Comparison of ENCODE assay signal across 8 mouse cellular contexts in the genomic region with DNA sequence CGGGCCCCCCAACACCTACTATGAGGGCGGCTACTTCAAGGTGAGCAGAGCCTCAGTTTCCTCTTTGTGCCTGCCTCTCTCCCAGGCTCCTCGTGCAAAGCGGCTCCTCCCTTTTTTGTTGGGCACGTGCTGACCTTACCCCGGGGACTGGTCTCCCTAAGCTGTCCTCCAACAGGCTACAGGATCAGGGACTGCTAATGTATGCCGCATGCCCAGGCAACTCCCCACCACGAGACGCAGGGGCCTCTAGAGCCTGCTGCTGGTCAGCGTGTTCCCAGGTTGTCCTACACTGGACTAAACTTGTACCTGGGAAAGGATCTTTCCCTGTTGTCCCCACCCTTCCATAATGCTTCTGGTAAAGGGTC. TPM values are rescaled to one million over a fixed set of nuclear protein-coding genes. Genes with fewer than 3 reads are reported as not detected.
A peak's percentile ranks its signal among the peaks of the same experiment; 100 is the strongest.
DNase-seq lines count a peak whose midpoint lies in the region; ATAC-seq and TF ChIP-seq lines count a peak whose summit lies in the region.

No protein-coding gene starts in this region.

- no peak for TF ChIP-seq CTCF in olfactory bulb, adult 2 months (IDR thresholded peaks at IDR 0.05; ENCODE audit: insufficient read depth, low read depth, low read length)

- WGBS in heart, embryonic 15.5 days: under 1% methylated on average over 10 of the region's 10 CpGs
- WGBS in limb, embryonic 14.5 days: under 1% methylated on average over 7 of the region's 10 CpGs
- 2% methylated on average over 10 of the region's 10 CpGs for WGBS in olfactory bulb, adult 2 months

- peaks cover 56% of the 10 kb centered on the region for H3K4me1 ChIP-seq in megakaryocyte, embryonic 14.5 days
- H3K4me1 ChIP-seq in heart, embryonic 15.5 days (replicated peaks): peaks cover 44% of the 10 kb centered on the region
- peaks cover 16% of the 10 kb centered on the region for H3K4me1 ChIP-seq in limb, embryonic 14.5 days (ENCODE audit: control insufficient read depth, insufficient read depth, low read length)
- H3K4me1 ChIP-seq in olfactory bulb, adult 2 months (ENCODE audit: control insufficient read depth, insufficient read depth, low read length): peaks cover 18% of the 10 kb centered on the region

- H3K9ac ChIP-seq in heart, embryonic 15.5 days: peak overlapping the region; percentile 87
- peak overlapping the region; percentile 82 for H3K9ac ChIP-seq in limb, embryonic 14.5 days (ENCODE audit: low read depth, low read length, severe bottlenecking)

- H3K4me3 ChIP-seq in megakaryocyte, embryonic 14.5 days (replicated peaks): peak overlapping the region; percentile 99
- peak overlapping the region; percentile 87 for H3K4me3 ChIP-seq in heart, embryonic 15.5 days
- H3K4me3 ChIP-seq in limb, embryonic 14.5 days (replicated peaks; ENCODE audit: low read length): peak overlapping the region; percentile 78
- H3K4me3 ChIP-seq in olfactory bulb, adult 2 months (ENCODE audit: insufficient read depth, low read depth, low read length): peak overlapping the region; percentile 62

- peak; percentile 45 for DNase-seq in CD4-positive, CD25-positive, alpha-beta regulatory T cell, adult 2 months (ENCODE audit: low read depth, low spot score)
- DNase-seq in limb, embryonic 14.5 days (ENCODE audit: low spot score): no peak
- DNase-seq in left cerebral cortex, postnatal 4 days: no peak

- H3K9me3 ChIP-seq in megakaryocyte, embryonic 14.5 days: peaks cover 11% of the 10 kb centered on the region
- H3K9me3 ChIP-seq in heart, embryonic 15.5 days (replicated peaks): no peaks in the 10 kb centered on the region
- no peaks in the 10 kb centered on the region for H3K9me3 ChIP-seq in limb, embryonic 14.5 days (ENCODE audit: control insufficient read depth, low read length)

- peaks cover 47% of the 10 kb centered on the region for H3K36me3 ChIP-seq in megakaryocyte, embryonic 14.5 days (replicated peaks; ENCODE audit: low read length)
- peaks cover 29% of the 10 kb centered on the region for H3K36me3 ChIP-seq in heart, embryonic 15.5 days
- H3K36me3 ChIP-seq in limb, embryonic 14.5 days (ENCODE audit: control insufficient read depth, insufficient read depth, low read length): peaks cover 38% of the 10 kb centered on the region

- H3K4me2 ChIP-seq in heart, embryonic 15.5 days: peak overlapping the region; percentile 84
- peak overlapping the region; percentile 91 for H3K4me2 ChIP-seq in limb, embryonic 14.5 days (replicated peaks; ENCODE audit: low read depth, low read length, severe bottlenecking)

- peak overlapping the region; percentile 89 for H3K27ac ChIP-seq in heart, embryonic 15.5 days
- peak overlapping the region; percentile 65 for H3K27ac ChIP-seq in limb, embryonic 14.5 days (replicated peaks; ENCODE audit: low read depth, low read length)
- no peak overlapping the region for H3K27ac ChIP-seq in olfactory bulb, adult 2 months (ENCODE audit: insufficient read depth, low read depth, low read length)

- no peaks in the 10 kb centered on the region for H3K27me3 ChIP-seq in megakaryocyte, embryonic 14.5 days (replicated peaks)
- H3K27me3 ChIP-seq in heart, embryonic 15.5 days: no peaks in the 10 kb centered on the region
- no peaks in the 10 kb centered on the region for H3K27me3 ChIP-seq in limb, embryonic 14.5 days (ENCODE audit: control insufficient read depth, insufficient read depth, low read length)

- ATAC-seq in CD4-positive, CD25-positive, alpha-beta regulatory T cell, adult 4 months: no peak
- no peak for ATAC-seq in megakaryocyte, adult 5-6 weeks (ENCODE audit: poor library complexity, severe bottlenecking)
- ATAC-seq in heart, embryonic 15.5 days (replicated peaks; ENCODE audit: insufficient number of reproducible peaks, insufficient read depth, low FRiP score, low read depth): no peak
- no peak for ATAC-seq in limb, embryonic 14.5 days (ENCODE audit: low FRiP score, low read depth)

- TF ChIP-seq POLR2A in limb, embryonic 14.5 days (IDR thresholded peaks at IDR 0.05; ENCODE audit: borderline replicate concordance, extremely low read depth, insufficient read depth, insufficient read length): no peak
- no peak for TF ChIP-seq POLR2A in olfactory bulb, adult 2 months (IDR thresholded peaks at IDR 0.05; ENCODE audit: insufficient read depth, low read depth, low read length)

- intact Hi-C loops in left cerebral cortex, postnatal 4 days (cut with DNase I): no loop called here

RNA-seq across cellular contexts. Expression of gene Cdc34, which starts 0.5 kb away (rescaled TPM):
- polyA plus RNA-seq in CD4-positive, CD25-positive, alpha-beta regulatory T cell, adult 4 months (2017; shearing (Covaris generic)): 10 to 100 TPM; 20.8 to 27.3 TPM
- polyA plus RNA-seq in megakaryocyte, embryonic 14.5 days (2012; ENCODE audit: insufficient read depth, low replicate concordance): 451 and 1,194 TPM in 2 replicates
- total RNA-seq in megakaryocyte, adult 5-6 weeks (2015): 52.6 and 53.3 TPM in 2 replicates
- 70.2 and 100 TPM in 2 replicates for total RNA-seq in megakaryocyte, adult 5-6 weeks (2017)
- 86.7 and 98.4 TPM in 2 replicates for polyA plus RNA-seq in heart, embryonic 15.5 days (2015; fragmentation: Nextera tagmentation; extraction: Ambion mirVana)
- 138 and 156 TPM in 2 replicates for polyA plus RNA-seq in limb, embryonic 14.5 days (2012; rRNA removed)
- 106 and 110 TPM in 2 replicates for polyA plus RNA-seq in limb, embryonic 14.5 days (2014; fragmentation: Nextera tagmentation; extraction: Ambion mirVana)
- polyA plus RNA-seq in olfactory bulb, adult 2 months (2012; ENCODE audit: insufficient read depth, insufficient read length, low replicate concordance, missing spikeins): not detected in 2 replicates
- total RNA-seq in left cerebral cortex, postnatal 4 days (2021): 10 to 100 TPM; 59.6 to 61.5 TPM

RNA-seq across cellular contexts. Expression of gene Gzmm, which starts 6.3 kb away (rescaled TPM):
- 1 to 10 TPM in 1 of 2 experiments, under 1 TPM in 1; 0.49 to 1.1 TPM for polyA plus RNA-seq in CD4-positive, CD25-positive, alpha-beta regulatory T cell, adult 4 months (2017; shearing (Covaris generic))
- 1.4 and 2.2 TPM in 2 replicates for polyA plus RNA-seq in megakaryocyte, embryonic 14.5 days (2012; ENCODE audit: insufficient read depth, low replicate concordance)
- 2.0 and 2.4 TPM in 2 replicates for total RNA-seq in megakaryocyte, adult 5-6 weeks (2015)
- total RNA-seq in megakaryocyte, adult 5-6 weeks (2017): 0.20 and 0.92 TPM in 2 replicates
- polyA plus RNA-seq in heart, embryonic 15.5 days (2015; fragmentation: Nextera tagmentation; extraction: Ambion mirVana): 1.1 TPM in 2 replicates
- 1.1 and 1.4 TPM in 2 replicates for polyA plus RNA-seq in limb, embryonic 14.5 days (2012; rRNA removed)
- 0.66 and 0.82 TPM in 2 replicates for polyA plus RNA-seq in limb, embryonic 14.5 days (2014; fragmentation: Nextera tagmentation; extraction: Ambion mirVana)
- not detected in 2 replicates for polyA plus RNA-seq in olfactory bulb, adult 2 months (2012; ENCODE audit: insufficient read depth, insufficient read length, low replicate concordance, missing spikeins)
- total RNA-seq in left cerebral cortex, postnatal 4 days (2021): 1 to 10 TPM; 2.6 to 3.3 TPM

RNA-seq across cellular contexts. Expression of gene Tpgs1, which starts 13.4 kb away (rescaled TPM):
- 10 to 100 TPM; 16.6 to 19.5 TPM for polyA plus RNA-seq in CD4-positive, CD25-positive, alpha-beta regulatory T cell, adult 4 months (2017; shearing (Covaris generic))
- polyA plus RNA-seq in megakaryocyte, embryonic 14.5 days (2012; ENCODE audit: insufficient read depth, low replicate concordance): 209 and 257 TPM in 2 replicates
- total RNA-seq in megakaryocyte, adult 5-6 weeks (2015): 17.5 and 21.0 TPM in 2 replicates
- 8.8 and 21.1 TPM in 2 replicates for total RNA-seq in megakaryocyte, adult 5-6 weeks (2017)
- polyA plus RNA-seq in heart, embryonic 15.5 days (2015; fragmentation: Nextera tagmentation; extraction: Ambion mirVana): 39.5 and 46.8 TPM in 2 replicates
- 44.6 and 57.4 TPM in 2 replicates for polyA plus RNA-seq in limb, embryonic 14.5 days (2012; rRNA removed)
- 66.0 and 67.0 TPM in 2 replicates for polyA plus RNA-seq in limb, embryonic 14.5 days (2014; fragmentation: Nextera tagmentation; extraction: Ambion mirVana)
- polyA plus RNA-seq in olfactory bulb, adult 2 months (2012; ENCODE audit: insufficient read depth, insufficient read length, low replicate concordance, missing spikeins): not detected in 2 replicates
- 10 to 100 TPM; 57.0 to 59.9 TPM for total RNA-seq in left cerebral cortex, postnatal 4 days (2021)

RNA-seq across cellular contexts. Expression of gene Madcam1, which starts 18.2 kb away (rescaled TPM):
- under 1 TPM; 0.23 to 0.73 TPM for polyA plus RNA-seq in CD4-positive, CD25-positive, alpha-beta regulatory T cell, adult 4 months (2017; shearing (Covaris generic))
- 0.78 TPM in 1 of 2 replicates, not detected in the other for polyA plus RNA-seq in megakaryocyte, embryonic 14.5 days (2012; ENCODE audit: insufficient read depth, low replicate concordance)
- total RNA-seq in megakaryocyte, adult 5-6 weeks (2015): not detected in 2 replicates
- not detected in 2 replicates for total RNA-seq in megakaryocyte, adult 5-6 weeks (2017)
- 1.4 and 1.9 TPM in 2 replicates for polyA plus RNA-seq in heart, embryonic 15.5 days (2015; fragmentation: Nextera tagmentation; extraction: Ambion mirVana)
- 5.0 and 8.4 TPM in 2 replicates for polyA plus RNA-seq in limb, embryonic 14.5 days (2012; rRNA removed)
- polyA plus RNA-seq in limb, embryonic 14.5 days (2014; fragmentation: Nextera tagmentation; extraction: Ambion mirVana): 8.2 and 11.5 TPM in 2 replicates
- not detected in 2 replicates for polyA plus RNA-seq in olfactory bulb, adult 2 months (2012; ENCODE audit: insufficient read depth, insufficient read length, low replicate concordance, missing spikeins)
- total RNA-seq in left cerebral cortex, postnatal 4 days (2021): under 1 TPM; 0.72 to 0.84 TPM

RNA-seq across cellular contexts. Expression of gene Bsg, which starts 21.8 kb away (rescaled TPM):
- polyA plus RNA-seq in CD4-positive, CD25-positive, alpha-beta regulatory T cell, adult 4 months (2017; shearing (Covaris generic)): 100 to 1,000 TPM; 127 to 129 TPM
- 2,144 and 3,272 TPM in 2 replicates for polyA plus RNA-seq in megakaryocyte, embryonic 14.5 days (2012; ENCODE audit: insufficient read depth, low replicate concordance)
- total RNA-seq in megakaryocyte, adult 5-6 weeks (2015): 289 and 306 TPM in 2 replicates
- total RNA-seq in megakaryocyte, adult 5-6 weeks (2017): 194 and 196 TPM in 2 replicates
- polyA plus RNA-seq in heart, embryonic 15.5 days (2015; fragmentation: Nextera tagmentation; extraction: Ambion mirVana): 998 and 1,017 TPM in 2 replicates
- polyA plus RNA-seq in limb, embryonic 14.5 days (2012; rRNA removed): 763 and 866 TPM in 2 replicates
- polyA plus RNA-seq in limb, embryonic 14.5 days (2014; fragmentation: Nextera tagmentation; extraction: Ambion mirVana): 805 and 825 TPM in 2 replicates
- polyA plus RNA-seq in olfactory bulb, adult 2 months (2012; ENCODE audit: insufficient read depth, insufficient read length, low replicate concordance, missing spikeins): not detected in 2 replicates
- total RNA-seq in left cerebral cortex, postnatal 4 days (2021): 100 to 1,000 TPM; 486 to 495 TPM

Comparison
In these comparisons a context has a peak if more than half of its experiments do, and no peak if none do; other contexts are left out.
1. RNA of gene Tpgs1, which starts 13.4 kb away (polyA plus RNA-seq): 209 to 257 TPM in megakaryocyte, embryonic 14.5 days, 44.6 to 67.0 TPM in limb, embryonic 14.5 days, 39.5 to 46.8 TPM in heart, embryonic 15.5 days and 16.6 to 19.5 TPM in CD4-positive, CD25-positive, alpha-beta regulatory T cell, adult 4 months; not detected in olfactory bulb, adult 2 months; every median in the first group is over 10 times any median in the second.
2. Peak in every context shown above with its lines, with median percentiles within 50 percentile points of each other: H3K4me3 ChIP-seq.